Mouse (Mus musculus): ENCODE measurements around the gene Zbtb8b. TPM values are rescaled to one million over a fixed set of nuclear protein-coding genes. Genes with fewer than 3 reads are reported as not detected.

Zbtb8b gene
- total and polyA plus RNA-seq, 2 experiments from 2014 or later, result 9.2 to 10.5 TPM

DNA sequence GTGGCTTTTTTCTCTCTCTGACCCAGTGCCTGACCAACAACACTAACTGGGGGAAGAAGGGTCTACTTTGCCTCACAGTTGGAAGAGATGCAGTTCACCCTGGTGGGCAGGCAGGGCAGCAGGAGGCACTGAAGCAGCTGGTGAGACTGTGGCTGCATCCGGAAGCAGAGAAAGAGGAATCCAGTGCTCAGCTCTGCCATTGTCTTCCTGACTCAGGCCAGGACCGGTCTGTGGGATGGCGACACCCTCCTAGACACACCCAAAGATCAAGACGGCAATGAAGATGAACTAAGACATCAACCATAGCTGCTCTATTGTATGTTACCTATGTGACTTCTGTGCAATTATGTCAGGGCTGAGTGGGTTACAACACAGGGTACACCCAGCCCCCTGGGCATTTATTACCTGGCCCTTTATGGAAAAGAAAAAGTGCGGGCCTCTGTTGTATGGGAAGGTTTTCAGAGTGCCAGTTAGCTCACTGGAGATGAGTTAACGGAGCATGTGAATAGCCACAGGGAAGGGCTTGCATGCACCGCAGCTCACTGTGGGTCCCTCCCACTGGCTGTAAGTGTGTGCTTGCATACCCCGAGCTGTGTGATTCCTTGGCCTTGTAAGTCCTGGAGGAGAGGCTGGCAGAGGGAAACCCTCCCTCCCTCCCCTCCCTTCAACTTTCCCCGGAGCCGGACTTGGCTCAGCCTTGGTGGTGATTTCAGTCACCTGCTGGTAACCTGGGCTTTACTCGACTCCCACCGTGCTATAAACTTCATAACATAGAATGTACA, 46.4 kb downstream of the Zbtb8b start:
- no peak for TF ChIP-seq CTCF (IDR thresholded peaks at IDR 0.05; ENCODE audit: low read depth)
- DNase-seq (no peak), ATAC-seq (no peak)
- Histone ChIP-seq H3K27ac (ENCODE audit: low read depth, low read length) (no peak overlapping the region), H3K9me3 (ENCODE audit: low read length) (no peaks in the 10 kb centered on the region), H3K9ac (no peak overlapping the region), H3K4me2 (ENCODE audit: low read depth) (no peak overlapping the region), H3K27me3 (ENCODE audit: insufficient read depth, low read length) (no peaks in the 10 kb centered on the region), H3K4me1 (ENCODE audit: insufficient read depth) (no peaks in the 10 kb centered on the region), H3K4me3 (ENCODE audit: low read depth, low read length) (no peak overlapping the region), H3K36me3 (ENCODE audit: insufficient read depth) (no peaks in the 10 kb centered on the region)
- WGBS, result 48% methylated on average over 12 of the region's 12 CpGs

GRCm38 (mm10) chr4:129390936-129391557, 49.6 kb downstream of the Zbtb8b start:
- no peaks in the 10 kb centered on the region for H3K9me3 ChIP-seq (ENCODE audit: low read length)
- TF ChIP-seq CTCF (IDR thresholded peaks at IDR 0.05; ENCODE audit: low read depth), result no peak
- no peak for DNase-seq
- H3K4me1 ChIP-seq (ENCODE audit: insufficient read depth), result no peaks in the 10 kb centered on the region
- H3K4me2 ChIP-seq (ENCODE audit: low read depth), result no peak overlapping the region
- H3K36me3 ChIP-seq (ENCODE audit: insufficient read depth), result no peaks in the 10 kb centered on the region
- no peaks in the 10 kb centered on the region for H3K27me3 ChIP-seq (ENCODE audit: insufficient read depth, low read length)
- H3K9ac ChIP-seq, result no peak overlapping the region
- no peak overlapping the region for H3K4me3 ChIP-seq (ENCODE audit: low read depth, low read length)
- no peak for ATAC-seq
- no peak overlapping the region for H3K27ac ChIP-seq (ENCODE audit: low read depth, low read length)
- 82% methylated on average over 7 of the region's 7 CpGs for WGBS

DNA sequence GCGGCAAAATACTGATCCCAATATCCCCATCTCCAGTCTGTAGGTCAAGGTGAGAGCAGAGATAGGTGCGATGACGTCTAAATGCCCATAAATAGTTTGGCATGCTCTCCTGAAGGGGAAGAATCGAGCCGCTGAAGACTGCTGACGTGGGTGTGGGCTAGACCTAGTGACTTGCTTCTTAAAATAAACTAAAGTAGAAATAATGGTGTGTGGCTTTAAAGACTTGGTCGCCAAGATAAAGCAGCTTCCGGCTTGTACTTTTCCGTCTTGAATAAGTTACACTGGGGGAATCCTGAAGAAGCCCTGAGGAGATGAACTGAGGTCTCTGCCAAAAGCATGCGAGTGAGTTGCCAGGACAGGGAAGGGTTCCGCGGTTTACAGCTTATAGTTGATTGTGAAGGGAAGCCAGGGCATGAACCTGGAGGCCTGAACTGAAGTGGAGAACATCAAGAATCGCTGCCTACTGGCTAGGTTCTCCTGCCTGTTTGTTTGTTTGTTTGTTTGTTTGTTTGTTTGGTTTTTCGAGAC, 50.4 kb downstream of the Zbtb8b start:
- 86% methylated on average over 14 of the region's 14 CpGs for WGBS
- no peak overlapping the region for H3K4me2 ChIP-seq (ENCODE audit: low read depth)
- H3K36me3 ChIP-seq (ENCODE audit: insufficient read depth), result no peaks in the 10 kb centered on the region
- no peak for DNase-seq
- no peak for ATAC-seq
- no peaks in the 10 kb centered on the region for H3K4me1 ChIP-seq (ENCODE audit: insufficient read depth)
- H3K27me3 ChIP-seq (ENCODE audit: insufficient read depth, low read length), result no peaks in the 10 kb centered on the region
- no peak overlapping the region for H3K27ac ChIP-seq (ENCODE audit: low read depth, low read length)
- no peak for TF ChIP-seq CTCF (IDR thresholded peaks at IDR 0.05; ENCODE audit: low read depth)
- no peak overlapping the region for H3K9ac ChIP-seq
- no peak overlapping the region for H3K4me3 ChIP-seq (ENCODE audit: low read depth, low read length)
- H3K9me3 ChIP-seq (ENCODE audit: low read length), result no peaks in the 10 kb centered on the region

- Histone ChIP-seq H3K27ac (ENCODE audit: low read depth, low read length) (no peak overlapping the region), H3K4me1 (ENCODE audit: insufficient read depth) (no peaks in the 10 kb centered on the region), H3K4me2 (ENCODE audit: low read depth) (no peak overlapping the region), H3K9me3 (ENCODE audit: low read length) (no peaks in the 10 kb centered on the region), H3K27me3 (ENCODE audit: insufficient read depth, low read length) (no peaks in the 10 kb centered on the region), H3K9ac (no peak overlapping the region), H3K36me3 (ENCODE audit: insufficient read depth) (no peaks in the 10 kb centered on the region), H3K4me3 (ENCODE audit: low read depth, low read length) (no peak overlapping the region)
- WGBS, result 64% methylated on average over 5 of the region's 5 CpGs
- TF ChIP-seq CTCF (IDR thresholded peaks at IDR 0.05; ENCODE audit: low read depth), result no peak
- DNase-seq, result no peak
- ATAC-seq, result no peak
Measured at GRCm38 (mm10) chr4:129388404-129388803, 52.2 kb downstream of the Zbtb8b start.

DNA sequence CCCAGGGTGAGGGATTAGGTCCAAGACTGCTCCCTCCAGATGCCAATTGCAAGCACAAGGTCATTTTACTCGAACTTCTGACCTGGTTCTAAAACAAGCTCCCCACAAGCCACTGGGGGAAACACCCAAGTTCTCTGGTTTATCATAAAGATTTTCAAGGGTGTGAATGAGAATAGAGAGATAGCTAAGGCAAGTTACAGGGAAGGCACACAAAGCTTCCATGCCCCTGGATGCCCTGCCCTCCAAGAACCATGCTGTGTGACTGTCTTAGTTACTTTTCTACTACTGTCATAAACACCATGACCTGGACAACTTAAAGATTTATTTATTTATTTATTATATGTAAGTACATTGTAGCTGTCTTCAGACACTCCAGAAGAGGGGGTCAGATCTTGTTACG, 53.7 kb downstream of the Zbtb8b start:
- Histone ChIP-seq H3K4me1 (ENCODE audit: insufficient read depth) (no peaks in the 10 kb centered on the region), H3K27me3 (ENCODE audit: insufficient read depth, low read length) (no peaks in the 10 kb centered on the region), H3K4me3 (ENCODE audit: low read depth, low read length) (no peak overlapping the region), H3K36me3 (ENCODE audit: insufficient read depth) (no peaks in the 10 kb centered on the region), H3K9me3 (ENCODE audit: low read length) (no peaks in the 10 kb centered on the region), H3K27ac (ENCODE audit: low read depth, low read length) (no peak overlapping the region), H3K4me2 (ENCODE audit: low read depth) (no peak overlapping the region), H3K9ac (no peak overlapping the region)
- 76% methylated on average over 2 of the region's 2 CpGs for WGBS
- DNase-seq, result no peak
- TF ChIP-seq CTCF (IDR thresholded peaks at IDR 0.05; ENCODE audit: low read depth), result no peak
- ATAC-seq, result no peak

- TF ChIP-seq CTCF (IDR thresholded peaks at IDR 0.05; ENCODE audit: low read depth), result no peak
- Histone ChIP-seq H3K9me3 (ENCODE audit: low read length) (no peaks in the 10 kb centered on the region), H3K4me1 (ENCODE audit: insufficient read depth) (no peaks in the 10 kb centered on the region), H3K36me3 (ENCODE audit: insufficient read depth) (no peaks in the 10 kb centered on the region), H3K27me3 (ENCODE audit: insufficient read depth, low read length) (no peaks in the 10 kb centered on the region), H3K4me2 (ENCODE audit: low read depth) (no peak overlapping the region), H3K9ac (no peak overlapping the region), H3K27ac (ENCODE audit: low read depth, low read length) (no peak overlapping the region), H3K4me3 (ENCODE audit: low read depth, low read length) (no peak overlapping the region)
- DNase-seq (no peak), ATAC-seq (no peak)
- WGBS, result 86% methylated on average over 8 of the region's 8 CpGs
Measured at GRCm38 (mm10) chr4:129386269-129386946, 54.2 kb downstream of the Zbtb8b start.

DNA sequence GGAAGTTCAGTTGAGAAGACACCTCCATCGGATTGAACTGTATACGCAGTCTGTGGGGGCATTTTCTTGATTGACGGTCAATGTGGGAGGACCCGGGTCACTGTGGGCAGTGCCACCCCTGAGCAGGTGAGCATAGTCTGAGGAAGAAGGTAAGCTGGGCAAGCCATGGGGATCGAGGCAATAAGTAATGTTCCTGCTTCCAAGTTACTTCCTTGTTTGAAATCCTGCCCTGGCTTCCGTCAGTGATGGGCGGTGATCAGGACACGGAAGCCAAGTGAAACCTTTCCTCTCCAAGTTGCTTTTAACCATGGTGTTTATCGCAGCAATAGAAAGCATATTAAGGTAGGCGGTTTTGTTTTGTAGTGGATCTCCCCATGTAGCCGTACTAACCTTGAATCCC, 55.0 kb downstream of the Zbtb8b start:
- 94% methylated on average over 11 of the region's 11 CpGs for WGBS

More for the DNA sequence above, 55.0 kb downstream of the Zbtb8b start:
- Histone ChIP-seq H3K4me1 (ENCODE audit: insufficient read depth) (no peaks in the 10 kb centered on the region), H3K27me3 (ENCODE audit: insufficient read depth, low read length) (no peaks in the 10 kb centered on the region), H3K36me3 (ENCODE audit: insufficient read depth) (no peaks in the 10 kb centered on the region), H3K27ac (ENCODE audit: low read depth, low read length) (no peak overlapping the region), H3K4me2 (ENCODE audit: low read depth) (no peak overlapping the region), H3K9ac (no peak overlapping the region), H3K4me3 (ENCODE audit: low read depth, low read length) (no peak overlapping the region), H3K9me3 (ENCODE audit: low read length) (no peaks in the 10 kb centered on the region)
- DNase-seq (no peak), ATAC-seq (no peak)
- no peak for TF ChIP-seq CTCF (IDR thresholded peaks at IDR 0.05; ENCODE audit: low read depth)
